Mouse (Mus musculus) intestine, postnatal 0 days (tissue): ENCODE results near the gene Cadps2. TPM values are rescaled to one million over a fixed set of nuclear protein-coding genes. Genes with fewer than 3 reads are reported as not detected.

Experiments
- ATAC-seq: fragments of 200-750 bp; cut with Nextera tagmentation; 2 replicates; pipeline ENCODE4 v1.8.0; 2017; ENCODE audit warnings: mild to moderate bottlenecking, moderate TSS enrichment, moderate library complexity
- H3K27ac ChIP-seq: fragments of 300-500 bp; sonication (generic); 2 replicates; pipeline ENCODE4 v1.5.1; 2014; ENCODE audit warnings: mild to moderate bottlenecking, low read depth, low read length, moderate library complexity
- H3K27me3 ChIP-seq: fragments of 300-500 bp; sonication (generic); replicated peaks from 2 replicates; pipeline ENCODE4 v1.6.1; 2014; ENCODE audit warnings: low read length, mixed read lengths; ENCODE audit not compliant: control insufficient read depth, insufficient read depth
- H3K36me3 ChIP-seq: fragments of 300-500 bp; sonication (generic); 2 replicates; pipeline ENCODE4 v1.6.1; 2014; ENCODE audit warnings: mild to moderate bottlenecking, moderate library complexity; ENCODE audit not compliant: control insufficient read depth, insufficient read depth
- H3K4me1 ChIP-seq: fragments of 300-500 bp; sonication (generic); replicated peaks from 2 replicates; pipeline ENCODE4 v1.6.1; 2014; ENCODE audit warnings: antibody characterized with exemption, low read length, mixed read lengths; ENCODE audit not compliant: control insufficient read depth, insufficient read depth
- H3K4me2 ChIP-seq: fragments of 300-500 bp; sonication (generic); replicated peaks from 2 replicates; pipeline ENCODE4 v1.6.1; 2014; ENCODE audit warnings: low read depth, mild to moderate bottlenecking, moderate library complexity
- H3K4me3 ChIP-seq: fragments of 300-500 bp; sonication (generic); 2 replicates; pipeline ENCODE4 v1.5.1; 2014; ENCODE audit warnings: low read depth, low read length
- H3K9ac ChIP-seq: fragments of 300-500 bp; sonication (generic); 2 replicates; pipeline ENCODE4 v1.6.1; 2014; ENCODE audit warnings: mild to moderate bottlenecking, low read depth, low read length
- H3K9me3 ChIP-seq: fragments of 300-500 bp; sonication (generic); 2 replicates; pipeline ENCODE4 v1.6.1; 2016; ENCODE audit warnings: mixed run types; ENCODE audit not compliant: control insufficient read depth
- CTCF ChIP-seq: sonication (generic); IDR thresholded peaks from 2 replicates; pipeline ENCODE4 v1.5.1; 2016; ENCODE audit warnings: low read depth, mild to moderate bottlenecking, control low read depth, antibody characterized with exemption, moderate library complexity
- WGBS: fragments of 180-500 bp; shearing (Covaris S2); extraction: QIAGEN DNeasy Blood & Tissue Kit; methylation state at CpG from one replicate; pipeline ENCODE4 v1.1.7; 2014; 5-methylcytosine and 5-hydroxymethylcytosine counted together
- polyA plus RNA-seq: library from polyadenylated mRNA; unstranded; fragments of >200 nt; fragmentation: Nextera tagmentation; extraction: Ambion mirVana; gene quantifications from 2 replicates; pipeline ENCODE4 v1.2.1, GENCODE M21; 2015

The Cadps2 gene
- polyA plus RNA-seq, 1 experiment from 2014 or later = 1.3 TPM

DNA sequence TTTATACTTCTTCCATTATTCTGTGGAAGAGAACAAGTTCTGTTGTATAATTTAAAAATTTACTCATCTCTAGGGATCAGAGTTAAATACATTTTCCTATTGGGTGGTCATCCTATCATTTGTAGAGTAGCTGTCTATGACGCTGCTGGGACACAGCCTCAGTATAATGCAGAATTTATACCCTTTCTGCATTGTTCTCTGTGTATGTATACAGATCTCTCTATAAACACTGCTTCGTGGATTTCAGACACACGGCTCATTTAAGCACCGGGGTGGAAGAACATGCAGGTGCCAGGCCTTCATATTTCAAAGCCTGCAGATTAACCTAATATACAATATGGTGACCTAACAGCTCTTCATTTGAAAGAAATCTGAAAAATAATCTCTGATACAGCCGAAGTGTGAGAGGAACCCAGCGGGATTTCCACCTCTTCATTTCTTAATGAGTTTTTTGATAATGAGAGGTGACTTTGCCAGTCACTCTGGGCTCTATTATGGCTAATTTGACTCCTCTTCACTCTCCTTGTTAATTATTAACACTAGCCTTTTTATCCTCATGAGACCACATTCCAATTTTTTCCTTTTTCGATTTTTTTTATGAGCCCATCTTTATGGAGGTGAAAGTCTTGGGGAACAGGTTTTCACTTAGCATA is 501.7 kb downstream of the Cadps2 start:
- Histone ChIP-seq H3K9ac (no peak overlapping the region), H3K27ac (no peak overlapping the region), H3K4me3 (no peak overlapping the region), H3K4me2 (no peak overlapping the region), H3K27me3 (no peaks in the 10 kb centered on the region), H3K9me3 (no peaks in the 10 kb centered on the region), H3K36me3 (no peaks in the 10 kb centered on the region), H3K4me1 (no peaks in the 10 kb centered on the region)
- TF ChIP-seq CTCF = no peak
- WGBS = 52% methylated on average over 7 of the region's 7 CpGs
- ATAC-seq = no peak

GRCm38 (mm10) chr6:23314945-23315344 is 524.3 kb downstream of the Cadps2 start:
- no peak for ATAC-seq
- no peak overlapping the region for H3K27ac ChIP-seq
- no peaks in the 10 kb centered on the region for H3K27me3 ChIP-seq
- no peaks in the 10 kb centered on the region for H3K9me3 ChIP-seq
- no peaks in the 10 kb centered on the region for H3K4me1 ChIP-seq
- no peak overlapping the region for H3K4me3 ChIP-seq
- no peak overlapping the region for H3K4me2 ChIP-seq
- H3K36me3 ChIP-seq = no peaks in the 10 kb centered on the region
- WGBS = 80% methylated on average over 8 of the region's 8 CpGs
- H3K9ac ChIP-seq = no peak overlapping the region
- TF ChIP-seq CTCF = no peak

DNA sequence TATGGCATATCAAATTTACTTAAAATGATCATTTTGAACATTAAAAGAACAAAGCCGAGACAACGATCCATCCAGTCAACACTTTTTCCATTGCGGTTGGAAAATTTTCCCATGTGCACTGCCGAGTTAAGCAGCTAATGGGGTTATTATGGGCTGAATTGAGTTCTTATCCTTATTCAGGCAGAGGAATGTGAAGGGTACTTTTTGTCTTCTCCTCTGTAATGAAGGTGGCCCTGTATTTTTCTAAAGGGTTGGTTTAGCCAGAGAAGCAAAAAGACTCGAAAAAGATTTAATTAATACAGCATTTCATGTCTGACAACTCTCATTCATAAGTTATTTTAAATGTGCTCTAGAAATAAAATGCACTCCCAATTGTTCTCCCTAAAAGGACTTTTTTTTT is 524.9 kb downstream of the Cadps2 start:
- 79% methylated on average over 5 of the region's 5 CpGs for WGBS
- ATAC-seq = no peak
- Histone ChIP-seq H3K4me3 (no peak overlapping the region), H3K27ac (no peak overlapping the region), H3K36me3 (no peaks in the 10 kb centered on the region), H3K4me2 (no peak overlapping the region), H3K9me3 (no peaks in the 10 kb centered on the region), H3K27me3 (no peaks in the 10 kb centered on the region), H3K4me1 (no peaks in the 10 kb centered on the region), H3K9ac (no peak overlapping the region)
- no peak for TF ChIP-seq CTCF

GRCm38 (mm10) chr6:23306046-23306445 is 533.2 kb downstream of the Cadps2 start:
- TF ChIP-seq CTCF = no peak
- H3K9me3 ChIP-seq = no peaks in the 10 kb centered on the region
- 86% methylated on average over 6 of the region's 6 CpGs for WGBS

GRCm38 (mm10) chr6:23298596-23298995 is 540.6 kb downstream of the Cadps2 start:
- Histone ChIP-seq H3K4me2 (no peak overlapping the region), H3K9me3 (no peaks in the 10 kb centered on the region), H3K4me3 (no peak overlapping the region), H3K9ac (no peak overlapping the region), H3K36me3 (no peaks in the 10 kb centered on the region), H3K27me3 (no peaks in the 10 kb centered on the region), H3K27ac (no peak overlapping the region), H3K4me1 (no peaks in the 10 kb centered on the region)
- WGBS = 84% methylated on average over 2 of the region's 2 CpGs
- no peak for ATAC-seq
- no peak for TF ChIP-seq CTCF

More at GRCm38 (mm10) chr6:23306046-23306445, 533.2 kb downstream of the Cadps2 start:
- H3K27ac ChIP-seq = no peak overlapping the region
- H3K4me3 ChIP-seq = no peak overlapping the region
- no peaks in the 10 kb centered on the region for H3K27me3 ChIP-seq
- no peaks in the 10 kb centered on the region for H3K36me3 ChIP-seq
- ATAC-seq = no peak
- no peak overlapping the region for H3K9ac ChIP-seq
- no peaks in the 10 kb centered on the region for H3K4me1 ChIP-seq
- H3K4me2 ChIP-seq = no peak overlapping the region

DNA sequence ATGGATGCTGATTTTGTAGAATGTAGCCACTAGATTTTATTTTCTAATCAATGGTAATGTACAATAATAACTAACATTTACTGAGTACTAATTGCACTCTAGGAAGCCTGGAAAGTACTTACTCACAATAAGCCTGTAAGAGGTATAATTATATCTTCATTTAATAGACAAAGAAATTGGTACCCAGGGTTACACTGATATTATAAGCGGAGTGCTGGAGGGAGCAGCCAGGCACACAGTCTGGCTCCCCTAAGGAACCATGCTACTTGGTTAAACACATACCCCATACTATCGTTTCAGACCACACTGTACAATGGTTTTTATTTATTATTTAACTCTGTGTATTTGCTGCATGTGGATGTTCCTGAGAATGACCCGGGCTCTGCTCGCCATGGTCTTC is 544.5 kb downstream of the Cadps2 start:
- no peak for ATAC-seq
- H3K36me3 ChIP-seq = no peaks in the 10 kb centered on the region
- no peak overlapping the region for H3K4me3 ChIP-seq
- WGBS = 88% methylated on average over 4 of the region's 4 CpGs
- H3K9me3 ChIP-seq = no peaks in the 10 kb centered on the region
- H3K4me2 ChIP-seq = no peak overlapping the region
- TF ChIP-seq CTCF = no peak
- no peaks in the 10 kb centered on the region for H3K27me3 ChIP-seq
- no peaks in the 10 kb centered on the region for H3K4me1 ChIP-seq
- no peak overlapping the region for H3K27ac ChIP-seq
- H3K9ac ChIP-seq = no peak overlapping the region

GRCm38 (mm10) chr6:23288752-23289151 is 550.5 kb downstream of the Cadps2 start:
- Histone ChIP-seq H3K4me2 (no peak overlapping the region), H3K27ac (no peak overlapping the region), H3K36me3 (no peaks in the 10 kb centered on the region), H3K4me3 (no peak overlapping the region), H3K27me3 (no peaks in the 10 kb centered on the region), H3K9ac (no peak overlapping the region), H3K4me1 (no peaks in the 10 kb centered on the region), H3K9me3 (no peaks in the 10 kb centered on the region)
- ATAC-seq = no peak
- 86% methylated on average over 4 of the region's 4 CpGs for WGBS
- no peak for TF ChIP-seq CTCF
